Mouse (Mus musculus): Measurements from ENCODE around the gene Rnf215. TPM values are rescaled to one million over a fixed set of nuclear protein-coding genes. Genes with fewer than 3 reads are reported as not detected.
"Not testable (repeated sequence)": the region's sequence is repeated elsewhere in the genome, so short reads cannot be mapped to it uniquely, and the experiment has no call there.

The Rnf215 gene
- polyA plus RNA-seq, 1 experiment from 2014 or later, result 21.3 TPM

DNA sequence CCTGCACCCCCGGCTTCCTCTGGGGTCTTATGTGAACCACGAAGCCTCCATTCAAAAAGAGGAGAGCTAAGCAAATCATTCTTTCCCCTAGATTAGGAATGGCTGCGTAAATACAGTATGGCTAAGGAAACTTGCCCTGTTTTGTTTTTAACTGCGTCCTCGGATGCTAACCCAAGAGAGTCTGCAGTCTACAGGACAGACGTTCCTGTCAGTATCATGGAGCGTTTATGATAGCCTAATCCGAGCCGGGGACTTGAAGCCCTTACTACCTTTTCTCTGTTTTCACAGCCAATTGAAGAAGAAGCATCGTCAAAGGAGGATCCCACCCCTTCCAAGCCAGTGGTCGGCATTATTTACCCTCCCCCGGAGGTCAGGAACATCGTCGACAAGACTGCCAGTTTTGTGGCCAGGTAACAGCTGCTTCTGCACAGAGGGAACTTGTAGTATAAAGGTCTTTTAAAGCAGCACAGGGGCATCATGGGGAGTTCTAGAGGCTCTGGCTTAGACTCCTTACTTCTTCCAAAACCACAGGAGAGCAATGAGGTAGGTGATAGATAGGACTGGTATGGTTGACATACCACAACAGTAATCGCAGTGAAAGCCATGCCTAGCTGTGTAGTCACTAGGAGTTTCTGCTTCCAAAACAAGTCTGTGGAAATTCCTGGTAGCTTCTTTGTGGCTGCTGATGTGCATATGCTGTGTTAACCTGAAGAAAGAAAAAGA lies 25.9 kb downstream of the Rnf215 start:
- Histone ChIP-seq H3K9me3 (replicated peaks) (no peaks in the 10 kb centered on the region), H3K4me1 (peaks cover 50% of the 10 kb centered on the region), H3K36me3 (peaks cover 48% of the 10 kb centered on the region), H3K4me3 (peak overlapping the region; percentile 91), H3K27ac (replicated peaks) (peak overlapping the region; percentile 90), H3K27me3 (ENCODE audit: low read depth, poor library complexity, severe bottlenecking) (no peaks in the 10 kb centered on the region)
- DNase-seq (ENCODE audit: low spot score), result no peak
- WGBS, result 9% methylated on average over 15 of the region's 15 CpGs

GRCm38 (mm10) chr11:4164701-4165100 lies 29.7 kb downstream of the Rnf215 start:
- peaks cover 86% of the 10 kb centered on the region for H3K36me3 ChIP-seq
- no peak for DNase-seq (ENCODE audit: low spot score)
- 92% methylated on average over 2 of the region's 2 CpGs for WGBS
- H3K9me3 ChIP-seq (replicated peaks), result no peaks in the 10 kb centered on the region
- no peak overlapping the region for H3K4me3 ChIP-seq
- H3K27me3 ChIP-seq (ENCODE audit: low read depth, poor library complexity, severe bottlenecking), result no peaks in the 10 kb centered on the region
- H3K4me1 ChIP-seq, result peaks cover 26% of the 10 kb centered on the region
- no peak overlapping the region for H3K27ac ChIP-seq (replicated peaks)

- Histone ChIP-seq H3K4me3 (no peak overlapping the region), H3K36me3 (peaks cover 99% of the 10 kb centered on the region), H3K9me3 (replicated peaks) (no peaks in the 10 kb centered on the region), H3K27ac (replicated peaks) (no peak overlapping the region), H3K27me3 (ENCODE audit: low read depth, poor library complexity, severe bottlenecking) (no peaks in the 10 kb centered on the region), H3K4me1 (peaks cover 14% of the 10 kb centered on the region)
- no peak for DNase-seq (ENCODE audit: low spot score)
- 93% methylated on average over 7 of the region's 7 CpGs for WGBS
These were observed 31.6 kb downstream of the Rnf215 start for GRCm38 (mm10) chr11:4166467-4167090.

GRCm38 (mm10) chr11:4174586-4174985 lies 39.6 kb downstream of the Rnf215 start:
- H3K27me3 ChIP-seq (ENCODE audit: low read depth, poor library complexity, severe bottlenecking), result no peaks in the 10 kb centered on the region
- DNase-seq (ENCODE audit: low spot score), result no peak

GRCm38 (mm10) chr11:4177716-4178115 lies 42.7 kb downstream of the Rnf215 start:
- Histone ChIP-seq H3K4me1 (no peaks in the 10 kb centered on the region), H3K4me3 (no peak overlapping the region), H3K27ac (replicated peaks) (no peak overlapping the region), H3K27me3 (ENCODE audit: low read depth, poor library complexity, severe bottlenecking) (no peaks in the 10 kb centered on the region), H3K9me3 (replicated peaks) (no peaks in the 10 kb centered on the region), H3K36me3 (peaks cover 100% of the 10 kb centered on the region)
- 90% methylated on average over 4 of the region's 4 CpGs for WGBS
- DNase-seq (ENCODE audit: low spot score), result no peak

More at GRCm38 (mm10) chr11:4174586-4174985, 39.6 kb downstream of the Rnf215 start:
- Histone ChIP-seq H3K9me3 (replicated peaks) (no peaks in the 10 kb centered on the region), H3K36me3 (peaks cover 100% of the 10 kb centered on the region), H3K27ac (replicated peaks) (no peak overlapping the region), H3K4me3 (no peak overlapping the region), H3K4me1 (no peaks in the 10 kb centered on the region)
- WGBS, result 88% methylated on average over 5 of the region's 5 CpGs

DNA sequence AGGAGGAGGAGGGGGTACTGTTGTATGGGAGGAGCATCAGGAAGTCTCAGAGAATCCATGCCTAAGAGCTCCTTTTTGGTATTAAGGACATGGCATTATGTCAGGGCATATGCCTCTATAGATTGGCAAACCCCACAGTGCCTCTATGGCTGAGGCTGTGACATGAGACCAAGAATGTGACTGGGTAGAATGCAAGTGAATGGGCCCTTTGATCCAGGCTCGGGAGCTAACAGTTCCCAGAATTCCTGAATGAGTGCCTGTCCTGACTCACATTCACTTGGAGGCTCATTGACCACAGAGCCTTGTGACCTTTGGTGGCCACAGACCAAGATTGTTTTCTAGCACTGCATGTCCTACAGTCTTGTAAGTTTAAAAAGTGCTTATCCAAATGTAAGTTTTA lies 47.1 kb downstream of the Rnf215 start:
- H3K4me3 ChIP-seq, result no peak overlapping the region
- DNase-seq (ENCODE audit: low spot score), result no peak
- no peaks in the 10 kb centered on the region for H3K27me3 ChIP-seq (ENCODE audit: low read depth, poor library complexity, severe bottlenecking)
- H3K36me3 ChIP-seq, result peaks cover 70% of the 10 kb centered on the region
- peaks cover 6% of the 10 kb centered on the region for H3K4me1 ChIP-seq
- H3K9me3 ChIP-seq (replicated peaks), result no peaks in the 10 kb centered on the region
- no peak overlapping the region for H3K27ac ChIP-seq (replicated peaks)
- WGBS, result 33% methylated on average over 1 of the region's 1 CpGs

DNA sequence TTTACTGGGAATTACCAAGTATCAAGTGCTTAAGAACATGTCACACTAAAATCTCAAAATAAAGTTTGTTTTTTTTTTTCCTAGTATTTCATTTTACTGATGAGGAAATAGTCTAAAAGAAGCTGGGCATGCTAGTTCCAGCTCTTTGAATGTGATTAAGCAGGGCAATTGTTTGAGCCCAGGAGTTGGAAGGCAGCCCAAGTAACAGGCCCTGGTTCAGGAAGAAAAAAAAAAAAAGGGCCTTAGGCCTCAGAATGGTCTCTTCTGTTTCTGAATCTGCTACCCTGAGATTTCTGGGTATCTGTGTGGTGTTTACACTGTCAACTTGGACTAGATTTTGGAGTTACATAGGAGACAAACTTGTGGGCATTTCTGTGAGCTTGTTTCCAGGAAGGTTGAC lies 48.5 kb downstream of the Rnf215 start:
- H3K9me3 ChIP-seq (replicated peaks), result no peaks in the 10 kb centered on the region

DNA sequence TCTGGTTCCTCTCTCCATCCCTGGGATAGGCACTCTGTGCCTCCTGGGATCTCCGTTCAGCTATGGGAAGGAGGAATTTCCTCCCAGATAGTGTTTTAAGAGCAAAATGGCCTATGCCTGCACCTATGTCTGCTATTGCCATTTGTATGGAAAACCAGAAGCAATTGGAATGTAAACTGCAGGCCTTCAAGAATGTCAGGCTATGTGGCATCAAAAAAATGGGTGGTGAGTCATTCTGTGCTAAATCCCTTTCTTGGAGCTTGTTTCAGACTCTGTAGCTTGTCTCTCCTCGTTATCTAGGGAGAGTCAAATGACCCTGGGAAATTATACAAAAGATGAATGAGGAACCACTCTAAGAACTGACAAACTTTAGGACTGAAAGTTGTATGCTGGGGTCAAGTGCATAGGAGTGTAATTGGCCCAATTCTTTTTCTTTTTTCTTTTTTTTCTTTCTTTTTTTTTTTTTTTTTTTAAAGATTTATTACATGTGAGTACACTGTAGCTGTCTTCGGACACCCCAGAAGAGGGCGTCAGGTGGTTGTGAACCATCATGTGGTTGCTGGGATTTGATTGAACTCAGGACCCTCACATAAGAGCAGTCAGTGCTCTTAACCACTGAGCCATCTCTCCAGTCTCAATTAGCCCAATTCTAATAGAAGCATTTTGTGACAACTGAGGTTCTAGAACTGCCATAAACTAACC lies 49.4 kb downstream of the Rnf215 start:
- H3K27ac ChIP-seq (replicated peaks), result no peak overlapping the region
- H3K4me3 ChIP-seq, result no peak overlapping the region
- H3K27me3 ChIP-seq (ENCODE audit: low read depth, poor library complexity, severe bottlenecking), result peaks cover 11% of the 10 kb centered on the region
- peaks cover 16% of the 10 kb centered on the region for H3K4me1 ChIP-seq
- H3K36me3 ChIP-seq, result peaks cover 46% of the 10 kb centered on the region
- DNase-seq (ENCODE audit: low spot score), result no peak
- H3K9me3 ChIP-seq (replicated peaks), result no peaks in the 10 kb centered on the region
- 77% methylated on average over 4 of the region's 4 CpGs for WGBS

More for the DNA sequence above, 48.5 kb downstream of the Rnf215 start:
- Histone ChIP-seq H3K27me3 (ENCODE audit: low read depth, poor library complexity, severe bottlenecking) (peaks cover 11% of the 10 kb centered on the region), H3K4me1 (peaks cover 16% of the 10 kb centered on the region), H3K4me3 (no peak overlapping the region), H3K36me3 (peaks cover 55% of the 10 kb centered on the region), H3K27ac (replicated peaks) (no peak overlapping the region)
- DNase-seq (ENCODE audit: low spot score), result no peak

DNA sequence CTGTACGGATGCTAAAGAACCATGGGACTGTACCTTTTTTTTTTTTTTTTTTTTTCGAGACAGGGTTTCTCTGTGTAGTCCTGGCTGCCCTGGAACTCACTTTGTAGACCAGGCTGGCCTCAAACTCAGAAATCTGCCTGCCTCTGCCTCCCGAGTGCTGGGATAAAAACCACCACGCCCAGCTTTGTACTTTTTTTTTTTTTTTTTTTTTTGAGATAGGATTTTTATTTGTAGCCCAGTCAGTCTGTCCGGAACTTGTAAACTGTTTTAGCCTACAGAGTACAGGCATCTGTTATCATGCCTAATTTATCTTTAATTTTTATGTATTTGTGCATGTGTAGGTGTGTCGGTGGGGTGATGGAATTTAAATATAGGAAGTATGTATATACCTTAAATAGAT lies 50.5 kb downstream of the Rnf215 start:
- H3K9me3 ChIP-seq (replicated peaks); DNase-seq (ENCODE audit: low spot score); H3K27ac ChIP-seq (replicated peaks); H3K4me3 ChIP-seq: not testable (repeated sequence)
- peaks cover 21% of the 10 kb centered on the region for H3K4me1 ChIP-seq
- peaks cover 11% of the 10 kb centered on the region for H3K27me3 ChIP-seq (ENCODE audit: low read depth, poor library complexity, severe bottlenecking)
- WGBS, result 89% methylated on average over 6 of the region's 6 CpGs
- peaks cover 36% of the 10 kb centered on the region for H3K36me3 ChIP-seq

- H3K4me1 ChIP-seq, result peaks cover 21% of the 10 kb centered on the region
- H3K9me3 ChIP-seq (replicated peaks), result no peaks in the 10 kb centered on the region
- DNase-seq (ENCODE audit: low spot score), result peak; percentile 98
- WGBS, result under 1% methylated on average over 71 of the region's 71 CpGs
- peak within 1 kb of the TSS; percentile 91 for H3K4me3 ChIP-seq
- peak within 1 kb of the TSS; percentile 84 for H3K27ac ChIP-seq (replicated peaks)
- peaks cover 11% of the 10 kb centered on the region for H3K27me3 ChIP-seq (ENCODE audit: low read depth, poor library complexity, severe bottlenecking)
- H3K36me3 ChIP-seq, result peaks cover 23% of the 10 kb centered on the region
These were observed 51.7 kb downstream of the Rnf215 start, which contains the start of gene Tbc1d10a for GRCm38 (mm10) chr11:4186486-4187317. TSS of gene Tbc1d10a (plus strand) at chr11:4186789.

GRCm38 (mm10) chr11:4187318-4187700 lies 52.3 kb downstream of the Rnf215 start:
- WGBS, result 22% methylated on average over 9 of the region's 9 CpGs
- H3K27ac ChIP-seq (replicated peaks), result peak overlapping the region; percentile 84
- no peak for DNase-seq (ENCODE audit: low spot score)

DNA sequence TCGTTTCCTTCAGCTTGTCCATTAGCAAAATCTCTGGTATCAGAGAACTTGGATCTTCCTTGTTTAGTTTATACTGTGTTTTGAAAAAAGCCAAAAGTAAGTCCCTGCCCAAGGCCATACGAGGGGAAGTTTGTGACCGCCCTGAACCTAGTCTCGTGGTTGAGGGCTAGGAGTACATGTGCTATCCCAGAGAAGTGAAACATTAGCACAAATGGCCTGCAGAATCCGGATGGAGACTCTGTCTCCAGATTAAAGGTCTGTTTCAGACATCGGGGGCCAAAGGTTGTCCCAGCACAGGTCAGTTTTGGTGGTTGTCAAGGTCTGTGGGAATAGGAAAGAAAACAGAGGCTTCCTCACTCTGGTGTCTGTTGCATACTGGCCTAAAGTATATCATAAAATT lies 54.2 kb downstream of the Rnf215 start:
- peaks cover 11% of the 10 kb centered on the region for H3K27me3 ChIP-seq (ENCODE audit: low read depth, poor library complexity, severe bottlenecking)
- 87% methylated on average over 6 of the region's 6 CpGs for WGBS
- no peaks in the 10 kb centered on the region for H3K36me3 ChIP-seq
- no peak for DNase-seq (ENCODE audit: low spot score)
- H3K4me1 ChIP-seq, result peaks cover 21% of the 10 kb centered on the region
- H3K27ac ChIP-seq (replicated peaks), result no peak overlapping the region
- no peak overlapping the region for H3K4me3 ChIP-seq
- H3K9me3 ChIP-seq (replicated peaks), result no peaks in the 10 kb centered on the region

More at GRCm38 (mm10) chr11:4187318-4187700, 52.3 kb downstream of the Rnf215 start:
- peaks cover 21% of the 10 kb centered on the region for H3K4me1 ChIP-seq
- H3K9me3 ChIP-seq (replicated peaks), result no peaks in the 10 kb centered on the region
- peak overlapping the region; percentile 91 for H3K4me3 ChIP-seq
- peaks cover 17% of the 10 kb centered on the region for H3K36me3 ChIP-seq
- peaks cover 11% of the 10 kb centered on the region for H3K27me3 ChIP-seq (ENCODE audit: low read depth, poor library complexity, severe bottlenecking)

All from midbrain, embryonic 10.5 days (tissue).